Mouse (Mus musculus): ENCODE data around the gene Shisa9. TPM values are rescaled to one million over a fixed set of nuclear protein-coding genes. Genes with fewer than 3 reads are reported as not detected.

Shisa9 gene
- 1 to 10 TPM in 1 of 2 experiments, under 1 TPM in 1; 0.24 to 1.6 TPM for polyA plus RNA-seq (2017; shearing (Covaris generic))

DNA sequence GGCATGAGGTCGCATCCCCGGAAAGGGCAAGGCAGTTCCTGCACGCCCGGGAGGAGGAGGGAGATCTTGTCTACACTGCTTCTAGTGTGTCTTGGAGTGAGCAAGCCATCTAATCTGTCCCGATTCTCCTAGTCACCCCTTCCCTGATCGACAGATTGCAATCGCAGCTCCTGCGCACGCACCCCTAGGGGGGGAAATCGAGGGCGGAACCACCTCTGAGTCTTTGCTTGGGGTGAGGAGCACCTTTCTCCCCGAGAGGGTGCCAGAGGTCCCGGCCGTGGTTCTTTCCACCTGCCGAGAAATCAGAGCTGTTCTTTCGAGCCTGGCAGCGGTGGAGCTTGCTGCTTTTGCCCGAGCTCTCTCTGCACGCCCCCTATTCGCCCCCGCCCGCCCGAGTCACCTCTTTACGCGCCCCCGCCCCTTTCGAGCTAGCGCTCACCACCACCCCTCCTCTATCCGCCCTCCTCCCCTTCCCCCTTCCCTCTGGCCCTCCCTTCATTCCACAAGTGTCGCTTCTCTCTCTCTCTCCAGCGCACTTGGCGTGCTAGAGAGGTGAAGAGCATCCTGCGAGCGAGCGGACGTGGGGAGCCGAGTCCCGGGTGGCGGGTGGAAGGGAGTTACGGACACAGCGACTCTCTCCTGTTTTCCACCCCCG, at the start of gene Shisa9:
Gene Shisa9, plus strand, starts transcription at position 498 of the 655 bp plus-strand sequence.

Other genes starting within 250 kb of the Shisa9 start
- 10 to 100 TPM in 1 of 2 experiments, 1 to 10 TPM in 1; 9.5 to 14.8 TPM for gene Cpped1, start 74.7 kb upstream of the Shisa9 start, polyA plus RNA-seq (2017; shearing (Covaris generic))

Data from inflammation-experienced regulatory T-cells (primary cell).